Comparison of ENCODE assay signal across 23 mouse cellular contexts in the genomic region with DNA sequence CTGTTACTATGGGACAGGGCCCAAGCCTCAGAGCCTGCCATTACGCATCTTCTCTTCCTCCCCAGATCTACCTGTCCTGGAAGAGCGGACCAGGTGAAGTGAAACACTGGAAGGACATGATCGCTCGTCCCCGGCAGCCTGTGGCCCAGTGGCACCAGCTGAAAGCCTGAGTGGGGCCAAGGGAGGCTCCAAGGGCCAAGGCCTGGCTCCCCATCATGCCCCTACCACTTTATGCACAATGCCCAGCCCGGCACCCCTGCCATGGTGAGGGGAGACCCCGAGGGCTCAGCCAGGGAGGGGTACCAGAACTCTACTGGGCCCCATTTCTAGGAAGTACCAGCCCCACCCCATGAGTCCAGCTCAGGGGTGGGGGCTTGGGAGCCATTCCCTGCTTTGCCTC. TPM values are rescaled to one million over a fixed set of nuclear protein-coding genes. Genes with fewer than 3 reads are reported as not detected.
DNase-seq lines count a peak whose midpoint lies in the region; ATAC-seq lines count a peak whose summit lies in the region.
"Had no signal": no experiment of that assay in that cellular context is flagged by ENCODE, and none has a peak within 500 bp of the region (broad histone marks: within the 10 kb centered on the region; RNA-seq: fewer than 3 reads in every experiment).

No protein-coding gene starts in this region.

- no peak overlapping the region for H3K4me2 ChIP-seq in embryonic facial prominence, embryonic 13.5 days
- H3K4me2 ChIP-seq in heart, embryonic 11.5 days, result no peak overlapping the region
- no peak overlapping the region for H3K4me2 ChIP-seq in hindbrain, embryonic 15.5 days

- ATAC-seq in embryonic facial prominence, embryonic 13.5 days (ENCODE audit: insufficient number of reproducible peaks, insufficient read depth, low FRiP score, low TSS enrichment, low read depth), result no peak
- ATAC-seq in heart, embryonic 11.5 days (replicated peaks; ENCODE audit: insufficient number of reproducible peaks, low FRiP score, low TSS enrichment), result peak; percentile 8; the same call in 1 of the 2 replicates
- peak; percentile 9; the same call in 1 of the 2 replicates for ATAC-seq in hindbrain, embryonic 15.5 days (ENCODE audit: low FRiP score, low read depth)
- ATAC-seq: activated CD4-positive, CD25-positive, alpha-beta regulatory T cell, adult 4 months; CD4-positive, CD25-positive, alpha-beta regulatory T cell, adult 4 months; Patski had no signal

- WGBS in embryonic facial prominence, embryonic 13.5 days, result 94% methylated on average over 7 of the region's 7 CpGs
- WGBS in embryonic facial prominence, embryonic 10.5 days, result 86% methylated on average over 7 of the region's 7 CpGs
- WGBS in heart, embryonic 11.5 days (ENCODE audit: insufficient replicate concordance), result 91% methylated on average over 7 of the region's 7 CpGs
- 87% methylated on average over 7 of the region's 7 CpGs for WGBS in heart, embryonic 10.5 days
- 95% methylated on average over 7 of the region's 7 CpGs for WGBS in hindbrain, embryonic 15.5 days
- WGBS in hindbrain, embryonic 10.5 days, result 94% methylated on average over 7 of the region's 7 CpGs

- H3K9me3 ChIP-seq in embryonic facial prominence, embryonic 13.5 days, result no peaks in the 10 kb centered on the region
- no peaks in the 10 kb centered on the region for H3K9me3 ChIP-seq in embryonic facial prominence, embryonic 10.5 days
- H3K9me3 ChIP-seq in heart, embryonic 11.5 days (replicated peaks; ENCODE audit: control insufficient read depth, low read length), result no peaks in the 10 kb centered on the region
- H3K9me3 ChIP-seq in heart, embryonic 10.5 days, result no peaks in the 10 kb centered on the region
- no peaks in the 10 kb centered on the region for H3K9me3 ChIP-seq in hindbrain, embryonic 15.5 days
- no peaks in the 10 kb centered on the region for H3K9me3 ChIP-seq in hindbrain, embryonic 10.5 days
- H3K9me3 ChIP-seq: G1E had no signal

- DNase-seq in embryonic facial prominence, embryonic 10.5 days (ENCODE audit: low spot score), result no peak
- peak; percentile 92 for DNase-seq in heart, adult 11 months
- no peak for DNase-seq in heart, adult 8-10 months (ENCODE audit: low spot score)
- no peak for DNase-seq in heart, embryonic 10.5 days (ENCODE audit: low spot score)
- DNase-seq in hindbrain, embryonic 10.5 days (ENCODE audit: low spot score), result no peak
- DNase-seq: adrenal gland, adult 2 months; adrenal gland, adult 8-10 months; adrenal gland, postnatal 10 days; adrenal gland, postnatal 14 days; adrenal gland, postnatal 25 days; adrenal gland, postnatal 36 days; B cell, adult 2 months; cerebellum, adult 11 months; cerebellum, adult 11-12 months had no signal

- H3K27ac ChIP-seq in embryonic facial prominence, embryonic 13.5 days, result no peak overlapping the region
- no peak overlapping the region for H3K27ac ChIP-seq in embryonic facial prominence, embryonic 10.5 days (replicated peaks)
- H3K27ac ChIP-seq in heart, embryonic 11.5 days (ENCODE audit: low read depth, low read length), result no peak overlapping the region
- H3K27ac ChIP-seq in heart, embryonic 10.5 days, result no peak overlapping the region
- H3K27ac ChIP-seq in hindbrain, embryonic 15.5 days (replicated peaks), result no peak overlapping the region
- no peak overlapping the region for H3K27ac ChIP-seq in hindbrain, embryonic 10.5 days

- peaks cover 18% of the 10 kb centered on the region for H3K27me3 ChIP-seq in embryonic facial prominence, embryonic 13.5 days
- peaks cover 27% of the 10 kb centered on the region for H3K27me3 ChIP-seq in embryonic facial prominence, embryonic 10.5 days (replicated peaks; ENCODE audit: low read depth, poor library complexity, severe bottlenecking)
- peaks cover 38% of the 10 kb centered on the region for H3K27me3 ChIP-seq in heart, embryonic 11.5 days (ENCODE audit: control insufficient read depth, insufficient read depth, low read length)
- H3K27me3 ChIP-seq in heart, embryonic 10.5 days (ENCODE audit: insufficient read depth, poor library complexity, severe bottlenecking), result peaks cover 69% of the 10 kb centered on the region
- 0 out of 2 replicates have a peak, but pooled peaks cover under 1% of the 10 kb centered on the region for H3K27me3 ChIP-seq in hindbrain, embryonic 15.5 days
- peaks cover 19% of the 10 kb centered on the region for H3K27me3 ChIP-seq in hindbrain, embryonic 10.5 days (ENCODE audit: insufficient read depth, poor library complexity, severe bottlenecking)

- no peak overlapping the region for H3K4me3 ChIP-seq in embryonic facial prominence, embryonic 13.5 days
- H3K4me3 ChIP-seq in embryonic facial prominence, embryonic 10.5 days, result no peak overlapping the region
- H3K4me3 ChIP-seq in heart, embryonic 11.5 days (ENCODE audit: low read depth, low read length), result no peak overlapping the region
- no peak overlapping the region for H3K4me3 ChIP-seq in heart, embryonic 10.5 days
- no peak overlapping the region for H3K4me3 ChIP-seq in hindbrain, embryonic 15.5 days
- H3K4me3 ChIP-seq in hindbrain, embryonic 10.5 days, result no peak overlapping the region

- 0 out of 2 replicates have a peak overlapping the region, but pooled peaks have one; percentile 32 for H3K9ac ChIP-seq in embryonic facial prominence, embryonic 13.5 days
- no peak overlapping the region for H3K9ac ChIP-seq in heart, embryonic 11.5 days (ENCODE audit: low read depth, low read length)
- H3K9ac ChIP-seq in hindbrain, embryonic 15.5 days, result no peak overlapping the region

- H3K36me3 ChIP-seq in embryonic facial prominence, embryonic 13.5 days, result no peaks in the 10 kb centered on the region
- H3K36me3 ChIP-seq in embryonic facial prominence, embryonic 10.5 days (replicated peaks), result no peaks in the 10 kb centered on the region
- H3K36me3 ChIP-seq in heart, embryonic 11.5 days (ENCODE audit: control insufficient read depth, insufficient read depth, low read length), result no peaks in the 10 kb centered on the region
- no peaks in the 10 kb centered on the region for H3K36me3 ChIP-seq in heart, embryonic 10.5 days
- H3K36me3 ChIP-seq in hindbrain, embryonic 15.5 days, result peaks cover 42% of the 10 kb centered on the region
- H3K36me3 ChIP-seq in hindbrain, embryonic 10.5 days, result peaks cover 10% of the 10 kb centered on the region; the same call in 1 of the 2 replicates
- H3K36me3 ChIP-seq: G1E had no signal

- 0 out of 2 replicates have a peak, but pooled peaks cover 5% of the 10 kb centered on the region for H3K4me1 ChIP-seq in embryonic facial prominence, embryonic 13.5 days
- H3K4me1 ChIP-seq in embryonic facial prominence, embryonic 10.5 days, result no peaks in the 10 kb centered on the region
- H3K4me1 ChIP-seq in heart, embryonic 11.5 days (ENCODE audit: control insufficient read depth, insufficient read depth, low read length), result no peaks in the 10 kb centered on the region
- no peaks in the 10 kb centered on the region for H3K4me1 ChIP-seq in heart, embryonic 10.5 days
- no peaks in the 10 kb centered on the region for H3K4me1 ChIP-seq in hindbrain, embryonic 15.5 days (replicated peaks)
- peaks cover 12% of the 10 kb centered on the region; the same call in 1 of the 2 replicates for H3K4me1 ChIP-seq in hindbrain, embryonic 10.5 days (replicated peaks)

RNA-seq across cellular contexts. Expression of a gene that starts 9.0 kb away (rescaled TPM):
- polyA plus RNA-seq in embryonic facial prominence, embryonic 13.5 days (2015; fragmentation: Nextera tagmentation; extraction: Ambion mirVana), result 0.25 and 0.28 TPM in 2 replicates
- polyA plus RNA-seq in embryonic facial prominence, embryonic 10.5 days (2016; fragmentation: Nextera tagmentation; extraction: Ambion mirVana), result 0.29 and 0.52 TPM in 2 replicates
- total RNA-seq in heart, adult 8-10 months (2022), result 1 to 10 TPM in 2 of 4 experiments, under 1 TPM in 2; 0.38 to 6.4 (median 1.9) TPM
- polyA plus RNA-seq in heart, embryonic 11.5 days (2014; fragmentation: Nextera tagmentation; extraction: Ambion mirVana), result 0.19 TPM in 1 of 2 replicates, not detected in the other
- polyA plus RNA-seq in heart, embryonic 10.5 days (2016; fragmentation: Nextera tagmentation; extraction: Ambion mirVana), result 0.06 and 0.18 TPM in 2 replicates
- 0.98 and 1.5 TPM in 2 replicates for polyA plus RNA-seq in hindbrain, embryonic 15.5 days (2015; fragmentation: Nextera tagmentation; extraction: Ambion mirVana)
- 1.9 and 2.0 TPM in 2 replicates for polyA plus RNA-seq in hindbrain, embryonic 10.5 days (2016; fragmentation: Nextera tagmentation; extraction: Ambion mirVana)
- total RNA-seq: CH12.LX, G1E, MEL had no signal
- polyA plus RNA-seq: activated CD4-positive, CD25-positive, alpha-beta regulatory T cell, adult 4 months; CD4-positive, CD25-positive, alpha-beta regulatory T cell, adult 4 months; G1E had no signal

RNA-seq across cellular contexts. Expression of a gene that starts 34.5 kb away (rescaled TPM):
- 0.27 and 0.39 TPM in 2 replicates for polyA plus RNA-seq in embryonic facial prominence, embryonic 13.5 days (2015; fragmentation: Nextera tagmentation; extraction: Ambion mirVana)
- 0.29 and 0.39 TPM in 2 replicates for polyA plus RNA-seq in embryonic facial prominence, embryonic 10.5 days (2016; fragmentation: Nextera tagmentation; extraction: Ambion mirVana)
- under 1 TPM in 3 of 4 experiments, not detected in 1; 0.22 to 0.38 (median 0.28) TPM for total RNA-seq in heart, adult 8-10 months (2022)
- not detected in 2 replicates for polyA plus RNA-seq in heart, embryonic 11.5 days (2014; fragmentation: Nextera tagmentation; extraction: Ambion mirVana)
- polyA plus RNA-seq in heart, embryonic 10.5 days (2016; fragmentation: Nextera tagmentation; extraction: Ambion mirVana), result not detected in 2 replicates
- 2.1 and 2.3 TPM in 2 replicates for polyA plus RNA-seq in hindbrain, embryonic 15.5 days (2015; fragmentation: Nextera tagmentation; extraction: Ambion mirVana)
- 0.70 and 2.7 TPM in 2 replicates for polyA plus RNA-seq in hindbrain, embryonic 10.5 days (2016; fragmentation: Nextera tagmentation; extraction: Ambion mirVana)
- total RNA-seq: CH12.LX had no signal

RNA-seq across cellular contexts. Expression of a gene that starts 59.4 kb away (rescaled TPM):
- polyA plus RNA-seq in embryonic facial prominence, embryonic 13.5 days (2015; fragmentation: Nextera tagmentation; extraction: Ambion mirVana), result 0.46 and 0.76 TPM in 2 replicates
- polyA plus RNA-seq in embryonic facial prominence, embryonic 10.5 days (2016; fragmentation: Nextera tagmentation; extraction: Ambion mirVana), result 0.44 and 0.64 TPM in 2 replicates
- 10 to 100 TPM; 33.2 to 39.1 (median 35.8) TPM for total RNA-seq in heart, adult 8-10 months (2022)
- polyA plus RNA-seq in heart, embryonic 11.5 days (2014; fragmentation: Nextera tagmentation; extraction: Ambion mirVana), result 1.2 and 2.0 TPM in 2 replicates
- polyA plus RNA-seq in heart, embryonic 10.5 days (2016; fragmentation: Nextera tagmentation; extraction: Ambion mirVana), result 0.16 and 0.35 TPM in 2 replicates
- polyA plus RNA-seq in hindbrain, embryonic 15.5 days (2015; fragmentation: Nextera tagmentation; extraction: Ambion mirVana), result 17.4 and 21.0 TPM in 2 replicates
- 0.98 and 1.5 TPM in 2 replicates for polyA plus RNA-seq in hindbrain, embryonic 10.5 days (2016; fragmentation: Nextera tagmentation; extraction: Ambion mirVana)
- total RNA-seq: CH12.LX, MEL had no signal
- polyA plus RNA-seq: CD4-positive, CD25-positive, alpha-beta regulatory T cell, adult 4 months; G1E had no signal
